Mouse (Mus musculus) myocyte (in vitro differentiated cells): ENCODE results near the gene Pcgf6.

Experiments
- E2F4 ChIP-seq: IDR thresholded peaks from one replicate; pipeline ENCODE4 v1.6.1; 2011; ENCODE audit warnings: mild to moderate bottlenecking, control low read depth, moderate library complexity; ENCODE audit not compliant: insufficient read depth
- MYOD1 ChIP-seq, 3 experiments: IDR thresholded peaks; one replicate each; pipeline ENCODE4 v1.6.1; 2011; ENCODE audit warnings: control low read depth in 2 of 3, low read depth in 2 of 3, mild to moderate bottlenecking in 2 of 3, moderate library complexity in 1 of 3; ENCODE audit not compliant: insufficient read length in 2 of 3, control insufficient read depth in 1 of 3
- MYOG ChIP-seq, 3 experiments: IDR thresholded peaks; one replicate each; pipeline ENCODE4 v1.6.1; 2011; ENCODE audit warnings: control low read depth in 2 of 3, low read depth in 2 of 3, mild to moderate bottlenecking in 2 of 3; ENCODE audit not compliant: insufficient read length in 2 of 3, control insufficient read depth in 1 of 3, insufficient read depth in 1 of 3
- POLR2A ChIP-seq: IDR thresholded peaks from one replicate; pipeline ENCODE4 v1.6.1; 2011; ENCODE audit warnings: low read depth, mild to moderate bottlenecking, control low read depth, moderate library complexity; ENCODE audit not compliant: insufficient read length
- POLR2AphosphoS2 ChIP-seq: IDR thresholded peaks from one replicate; pipeline ENCODE4 v1.6.1; 2011; ENCODE audit warnings: low read depth, control low read depth; ENCODE audit not compliant: insufficient read length
- TCF12 ChIP-seq: IDR thresholded peaks from one replicate; pipeline ENCODE4 v1.6.1; 2011; ENCODE audit warnings: mild to moderate bottlenecking, control low read depth; ENCODE audit not compliant: poor library complexity, insufficient read depth, severe bottlenecking
- USF1 ChIP-seq: IDR thresholded peaks from one replicate; pipeline ENCODE4 v1.6.1; 2011; ENCODE audit warnings: low read depth, mild to moderate bottlenecking, control low read depth, moderate library complexity

GRCm38 (mm10) chr19:47047236-47047833 is 3.4 kb downstream of the Pcgf6 start:
- TF ChIP-seq POLR2A (no peak), TCF12 (no peak), USF1 (no peak), E2F4 (no peak), POLR2AphosphoS2 (no peak), MYOG (IDR thresholded peaks at IDR 0.05; ENCODE audit: control insufficient read depth in 1 of 3, insufficient read depth in 1 of 3, insufficient read length in 2 of 3, low read depth in 2 of 3) (no peak), MYOD1 (IDR thresholded peaks at IDR 0.05; ENCODE audit: control insufficient read depth in 1 of 3, insufficient read length in 2 of 3, low read depth in 2 of 3) (no peak)
